Mouse (Mus musculus) urinary bladder, postnatal 14 days (tissue): ENCODE results near the gene Gnmt.
"Not testable (repeated sequence)": the region's sequence is repeated elsewhere in the genome, so short reads cannot be mapped to it uniquely, and the experiment has no call there.

ENCODE experiments used
- DNase-seq: peaks from one replicate; pipeline ENCODE4 v3.0.0; 2021; ENCODE audit warnings: low spot score

Gene Gnmt

GRCm38 (mm10) chr17:46728904-46729318, at the start of gene Gnmt:
TSS of gene Gnmt (minus strand) at chr17:46729168.
- DNase-seq = peak; percentile 67

DNA sequence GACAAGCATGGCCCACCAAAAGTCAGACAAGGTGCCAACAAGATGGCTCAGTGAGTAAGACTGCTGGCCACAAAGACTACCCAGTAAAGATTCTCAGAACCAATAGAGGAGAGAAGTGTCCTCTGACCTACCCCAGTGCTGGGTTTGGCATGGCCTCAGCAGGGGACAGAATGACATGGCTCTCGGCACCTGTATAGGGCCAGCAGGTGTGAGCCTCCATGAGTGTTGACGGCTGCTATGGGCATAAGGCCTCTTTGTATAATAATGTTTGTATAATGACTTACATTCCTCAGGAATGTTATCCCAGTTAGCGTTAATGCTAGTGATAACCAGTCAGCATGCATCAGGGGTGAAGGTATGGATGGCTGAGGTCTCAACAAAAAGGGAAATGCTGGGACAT, 47.1 kb upstream of the Gnmt start:
- DNase-seq = no peak

DNA sequence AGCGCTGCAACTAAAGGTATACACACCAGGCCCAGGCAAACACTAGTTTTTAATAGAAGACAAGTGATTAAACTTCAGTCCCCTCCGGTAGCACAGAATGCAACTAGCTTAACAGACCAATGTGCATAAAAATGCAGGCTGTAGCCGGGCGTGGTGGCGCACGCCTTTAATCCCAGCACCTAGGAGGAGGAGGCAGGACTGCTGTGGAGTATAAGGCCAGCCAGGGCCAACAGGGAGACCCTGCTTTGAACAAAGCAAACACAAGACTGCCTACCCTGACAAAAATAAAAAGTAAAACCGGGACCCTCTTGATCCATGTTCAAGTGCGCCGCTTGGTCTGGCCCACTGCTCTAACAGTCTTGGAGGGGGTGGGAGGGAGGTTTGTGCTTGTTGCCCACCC, 46.1 kb upstream of the Gnmt start:
- DNase-seq = no peak

DNA sequence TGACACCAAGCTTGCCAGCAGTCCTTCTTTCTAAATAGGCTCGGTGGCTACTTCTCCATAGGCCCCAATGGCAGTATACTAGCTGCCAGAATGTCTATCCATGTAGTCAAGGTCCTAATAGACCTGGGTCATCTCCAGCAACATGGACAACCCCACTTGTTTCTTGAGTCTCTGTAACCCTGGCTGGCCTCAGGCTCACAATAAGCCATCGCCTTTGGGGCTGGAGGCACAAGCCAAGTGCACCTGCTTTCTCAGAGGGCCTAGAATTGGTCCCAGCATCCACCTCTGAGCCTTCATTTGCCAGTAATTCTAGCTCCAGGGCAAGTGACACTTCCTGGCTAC, 45.1 kb upstream of the Gnmt start:
- no peak for DNase-seq

GRCm38 (mm10) chr17:46773278-46774130, 44.5 kb upstream of the Gnmt start:
- DNase-seq = no peak

- DNase-seq = peak; percentile 85
Observed at GRCm38 (mm10) chr17:46772404-46773277, 43.7 kb upstream of the Gnmt start, which contains the start of gene 2310039H08Rik. TSS of gene 2310039H08Rik (plus strand) at chr17:46772635.

- DNase-seq = no peak
Observed at GRCm38 (mm10) chr17:46772038-46772403, 43.1 kb upstream of the Gnmt start.

- no peak for DNase-seq
Observed at GRCm38 (mm10) chr17:46771616-46772015, 42.6 kb upstream of the Gnmt start.

- no peak for DNase-seq
Observed at GRCm38 (mm10) chr17:46771025-46771424, 42.1 kb upstream of the Gnmt start.

GRCm38 (mm10) chr17:46770546-46770945, 41.6 kb upstream of the Gnmt start:
- DNase-seq = no peak

GRCm38 (mm10) chr17:46767868-46768267, 38.9 kb upstream of the Gnmt start:
- DNase-seq = no peak

DNA sequence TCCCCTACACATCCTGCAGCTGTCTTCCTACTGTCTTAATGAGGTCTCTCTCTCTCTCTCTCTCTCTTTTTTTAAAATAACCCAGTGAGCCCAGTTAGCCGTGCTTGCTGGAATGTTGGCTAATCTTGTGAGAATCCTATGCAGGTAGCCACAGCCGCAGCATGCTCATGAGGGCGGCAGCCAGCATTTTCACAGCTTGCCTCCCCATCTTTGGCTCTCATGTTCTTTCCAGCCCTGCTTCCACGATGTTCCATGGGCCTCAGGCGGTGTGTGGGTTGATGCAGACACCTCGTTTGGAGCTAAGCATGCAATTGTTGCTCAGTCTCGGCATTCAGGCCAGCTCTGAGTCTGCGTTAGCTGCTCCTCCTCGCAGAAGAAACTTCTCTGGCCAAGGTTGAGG, 35.9 kb upstream of the Gnmt start:
- DNase-seq = not testable (repeated sequence)

GRCm38 (mm10) chr17:46763544-46763943, 34.6 kb upstream of the Gnmt start, which contains the start of gene Ptcra:
TSS of gene Ptcra (minus strand) at chr17:46763712.
- DNase-seq = no peak

DNA sequence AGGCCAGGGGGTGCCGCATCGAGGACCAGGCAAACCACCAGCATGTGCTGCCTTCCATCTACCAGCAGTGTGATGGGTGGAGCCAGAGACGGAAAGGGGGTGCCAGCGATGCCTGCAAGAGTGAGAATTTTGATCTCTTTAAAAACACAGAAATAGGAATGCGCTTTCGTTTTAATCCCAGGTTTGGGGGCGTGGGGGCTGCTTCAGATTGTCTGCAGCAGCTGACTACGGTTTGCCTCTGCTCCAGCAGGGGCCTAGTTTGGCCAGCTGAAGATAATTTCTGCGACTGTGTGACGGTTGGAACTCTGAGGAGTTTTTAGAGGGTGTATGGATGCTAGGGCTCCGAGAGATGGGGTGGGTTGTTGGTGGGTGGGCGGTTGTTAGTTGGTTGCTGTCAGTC, 29.8 kb upstream of the Gnmt start:
- no peak for DNase-seq

GRCm38 (mm10) chr17:46751794-46752556, 23.0 kb upstream of the Gnmt start, which contains the start of gene Cnpy3:
TSS of gene Cnpy3 (minus strand) at chr17:46752214.
- peak; percentile 98 for DNase-seq

- no peak for DNase-seq
Observed at GRCm38 (mm10) chr17:46751056-46751793, 22.3 kb upstream of the Gnmt start.

GRCm38 (mm10) chr17:46750580-46750979, 21.6 kb upstream of the Gnmt start:
- DNase-seq = no peak

DNA sequence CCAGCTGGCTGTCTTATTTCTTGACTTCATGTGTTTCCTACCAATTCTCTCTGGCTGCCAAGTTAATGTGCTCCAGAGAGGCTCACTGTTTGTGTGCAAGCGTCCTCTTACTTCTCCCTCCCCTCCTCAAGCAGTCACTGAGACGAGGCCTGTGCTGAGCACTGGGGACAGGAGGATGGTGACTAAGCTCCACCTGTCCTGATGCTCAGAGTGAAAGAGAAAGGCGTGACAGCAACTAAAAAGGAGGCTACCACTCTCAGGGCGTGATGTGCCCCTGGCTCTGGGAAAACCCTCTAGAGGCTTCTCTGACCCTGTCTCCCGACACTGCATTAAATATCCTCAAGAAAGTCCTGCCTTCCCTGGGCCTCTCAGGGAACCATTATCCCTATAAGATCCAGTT, 20.3 kb upstream of the Gnmt start:
- DNase-seq = no peak

- no peak for DNase-seq
Observed at GRCm38 (mm10) chr17:46747806-46748205, 18.8 kb upstream of the Gnmt start.

DNA sequence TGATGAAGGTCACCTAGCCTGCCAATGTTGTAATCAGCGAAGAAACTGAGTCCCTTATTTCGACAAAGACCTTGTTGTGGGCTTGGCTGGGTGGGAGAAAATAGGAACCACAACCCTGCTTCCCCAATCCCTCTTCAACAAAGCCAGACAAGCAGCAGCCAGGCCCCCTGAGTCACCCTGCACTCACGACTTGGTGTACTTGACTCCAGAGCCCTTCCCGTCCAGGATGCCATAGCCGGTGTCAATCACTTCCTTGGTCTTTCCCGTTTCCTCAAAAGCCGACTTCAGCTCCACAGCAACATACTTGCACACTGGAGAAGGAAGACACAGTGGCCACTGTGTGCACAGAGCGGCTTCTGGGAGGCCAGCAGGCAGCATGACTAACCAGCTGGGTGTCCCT, 18.3 kb upstream of the Gnmt start:
- no peak for DNase-seq

DNA sequence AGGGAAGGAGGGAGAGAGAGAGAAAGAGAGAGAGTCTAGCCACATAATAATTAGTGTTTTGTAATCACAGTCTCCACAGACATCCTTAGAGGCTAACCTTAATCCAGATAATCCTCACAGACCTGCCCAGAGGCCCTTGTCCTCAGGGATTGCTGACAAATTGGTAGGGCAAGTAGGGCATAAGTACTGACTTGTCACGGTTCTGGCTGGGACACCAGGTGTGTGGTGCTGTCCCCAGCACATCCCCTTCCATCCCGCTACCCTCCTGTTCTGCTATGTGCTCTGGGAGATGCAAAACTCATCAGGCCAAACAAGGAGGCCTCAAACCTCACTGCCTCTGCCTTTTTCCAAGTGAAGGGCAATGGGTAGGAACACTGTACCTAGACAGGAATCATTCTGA, 16.5 kb upstream of the Gnmt start:
- DNase-seq = no peak

GRCm38 (mm10) chr17:46742986-46743385, 14.0 kb upstream of the Gnmt start:
- DNase-seq = no peak
